Mouse (Mus musculus): ENCODE measurements around the gene Adora3. TPM values are rescaled to one million over a fixed set of nuclear protein-coding genes. Genes with fewer than 3 reads are reported as not detected.

The Adora3 gene
- polyA plus RNA-seq, 1 experiment from 2014 or later = 0.30 TPM

DNA sequence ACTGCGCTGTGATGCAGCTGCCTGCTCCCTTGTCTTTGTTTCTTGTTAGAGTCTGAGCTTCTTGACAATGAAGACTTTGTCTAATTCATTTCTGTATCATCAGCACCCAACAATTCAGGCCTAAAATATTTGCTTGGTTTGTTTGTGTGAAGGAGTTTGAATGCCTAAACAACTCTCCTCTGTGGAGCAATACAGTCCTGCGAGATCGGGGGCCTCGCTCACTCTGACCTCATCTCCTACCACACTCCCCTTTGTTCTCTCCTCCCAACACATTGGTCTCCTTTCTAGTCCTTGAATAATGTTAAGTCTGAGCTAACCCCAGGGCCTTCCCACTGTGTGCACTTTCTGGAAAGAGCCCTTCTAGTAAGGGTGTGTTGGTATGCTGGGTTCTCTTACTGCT lies 15.9 kb upstream of the Adora3 start:
- 66% methylated on average over 4 of the region's 4 CpGs for WGBS
- no peaks in the 10 kb centered on the region for H3K27me3 ChIP-seq
- no peaks in the 10 kb centered on the region for H3K36me3 ChIP-seq
- no peaks in the 10 kb centered on the region for H3K9me3 ChIP-seq
- H3K4me2 ChIP-seq = no peak overlapping the region
- no peak for ATAC-seq (ENCODE audit: low FRiP score)
- no peaks in the 10 kb centered on the region for H3K4me1 ChIP-seq (replicated peaks)
- H3K9ac ChIP-seq = no peak overlapping the region
- no peak overlapping the region for H3K27ac ChIP-seq
- no peak overlapping the region for H3K4me3 ChIP-seq

- Histone ChIP-seq H3K4me1 (replicated peaks) (no peaks in the 10 kb centered on the region), H3K4me2 (no peak overlapping the region), H3K9me3 (no peaks in the 10 kb centered on the region), H3K9ac (no peak overlapping the region), H3K36me3 (no peaks in the 10 kb centered on the region), H3K4me3 (no peak overlapping the region), H3K27ac (no peak overlapping the region), H3K27me3 (no peaks in the 10 kb centered on the region)
- WGBS = 76% methylated on average over 5 of the region's 5 CpGs
- ATAC-seq (ENCODE audit: low FRiP score) = no peak
Observed at GRCm38 (mm10) chr3:105857513-105857912, 13.1 kb upstream of the Adora3 start.

GRCm38 (mm10) chr3:105861747-105862366 lies 8.8 kb upstream of the Adora3 start:
- H3K36me3 ChIP-seq = no peaks in the 10 kb centered on the region
- no peaks in the 10 kb centered on the region for H3K9me3 ChIP-seq
- no peak overlapping the region for H3K4me2 ChIP-seq
- no peaks in the 10 kb centered on the region for H3K4me1 ChIP-seq (replicated peaks)
- no peak overlapping the region for H3K4me3 ChIP-seq
- ATAC-seq (ENCODE audit: low FRiP score) = no peak
- H3K27me3 ChIP-seq = no peaks in the 10 kb centered on the region
- no peak overlapping the region for H3K27ac ChIP-seq
- no peak overlapping the region for H3K9ac ChIP-seq
- 46% methylated on average over 7 of the region's 7 CpGs for WGBS

- Histone ChIP-seq H3K27ac (no peak overlapping the region), H3K36me3 (no peaks in the 10 kb centered on the region), H3K27me3 (no peaks in the 10 kb centered on the region), H3K4me2 (no peak overlapping the region), H3K9ac (no peak overlapping the region), H3K4me1 (replicated peaks) (no peaks in the 10 kb centered on the region), H3K9me3 (no peaks in the 10 kb centered on the region), H3K4me3 (no peak overlapping the region)
- WGBS = 88% methylated on average over 1 of the region's 1 CpGs
- no peak for ATAC-seq (ENCODE audit: low FRiP score)
Observed at GRCm38 (mm10) chr3:105864123-105864522, 6.5 kb upstream of the Adora3 start.

- H3K9me3 ChIP-seq = no peaks in the 10 kb centered on the region
- H3K4me3 ChIP-seq = no peak overlapping the region
- no peaks in the 10 kb centered on the region for H3K36me3 ChIP-seq
- H3K4me1 ChIP-seq (replicated peaks) = no peaks in the 10 kb centered on the region
- no peaks in the 10 kb centered on the region for H3K27me3 ChIP-seq
- 83% methylated on average over 9 of the region's 9 CpGs for WGBS
- no peak for ATAC-seq (ENCODE audit: low FRiP score)
- H3K9ac ChIP-seq = no peak overlapping the region
- H3K4me2 ChIP-seq = no peak overlapping the region
- no peak overlapping the region for H3K27ac ChIP-seq
Observed at GRCm38 (mm10) chr3:105865122-105865521, 5.5 kb upstream of the Adora3 start.

DNA sequence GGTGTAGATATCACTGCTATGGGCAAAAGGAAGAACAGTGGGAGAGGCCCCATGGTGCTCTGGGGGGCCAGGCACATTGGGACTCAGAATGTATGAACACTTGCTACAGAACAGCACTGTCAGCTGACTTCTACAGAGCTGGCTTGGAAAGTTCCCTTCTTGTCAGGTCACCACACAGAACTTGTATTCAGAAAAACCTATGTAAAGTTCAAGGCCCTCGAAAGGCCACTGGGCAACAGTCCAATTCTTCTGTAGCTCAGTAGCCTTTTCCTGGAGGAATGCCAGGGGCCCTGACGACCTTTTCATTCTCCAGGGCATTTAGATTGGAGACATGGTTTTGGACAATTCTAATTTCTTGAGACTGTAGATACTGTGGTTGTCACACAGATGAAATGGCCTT lies 2.5 kb upstream of the Adora3 start:
- no peak overlapping the region for H3K4me2 ChIP-seq
- no peak overlapping the region for H3K4me3 ChIP-seq
- H3K9me3 ChIP-seq = no peaks in the 10 kb centered on the region
- no peaks in the 10 kb centered on the region for H3K27me3 ChIP-seq
- H3K36me3 ChIP-seq = no peaks in the 10 kb centered on the region
- H3K9ac ChIP-seq = no peak overlapping the region
- 0 out of 2 replicates have a peak, but pooled peaks cover 4% of the 10 kb centered on the region for H3K4me1 ChIP-seq (replicated peaks)
- H3K27ac ChIP-seq = no peak overlapping the region
- 56% methylated on average over 2 of the region's 2 CpGs for WGBS
- no peak for ATAC-seq (ENCODE audit: low FRiP score)

DNA sequence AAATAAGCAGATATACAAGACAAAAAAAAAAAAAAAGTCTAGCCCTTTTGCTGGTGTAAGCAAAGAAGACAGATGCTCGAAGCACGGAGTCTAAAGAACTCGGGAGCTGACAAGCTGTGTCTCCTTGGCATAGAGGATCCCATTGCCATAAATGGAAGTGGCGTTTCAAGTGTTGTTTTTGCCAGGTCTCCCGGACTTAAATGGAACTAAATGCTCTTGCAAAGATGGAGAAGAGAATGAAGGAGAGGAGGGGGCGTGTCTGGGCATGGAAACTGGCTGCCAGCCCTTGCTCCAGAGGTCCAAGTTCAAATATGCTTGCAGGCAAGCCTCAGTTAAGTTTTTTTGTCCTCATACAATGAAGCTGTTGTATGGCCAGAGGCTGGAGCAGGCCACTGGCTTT lies 1.4 kb downstream of the Adora3 start:
- H3K27ac ChIP-seq = peak overlapping the region; percentile 18; the same call in 1 of the 2 replicates
- H3K27me3 ChIP-seq = no peaks in the 10 kb centered on the region

DNA sequence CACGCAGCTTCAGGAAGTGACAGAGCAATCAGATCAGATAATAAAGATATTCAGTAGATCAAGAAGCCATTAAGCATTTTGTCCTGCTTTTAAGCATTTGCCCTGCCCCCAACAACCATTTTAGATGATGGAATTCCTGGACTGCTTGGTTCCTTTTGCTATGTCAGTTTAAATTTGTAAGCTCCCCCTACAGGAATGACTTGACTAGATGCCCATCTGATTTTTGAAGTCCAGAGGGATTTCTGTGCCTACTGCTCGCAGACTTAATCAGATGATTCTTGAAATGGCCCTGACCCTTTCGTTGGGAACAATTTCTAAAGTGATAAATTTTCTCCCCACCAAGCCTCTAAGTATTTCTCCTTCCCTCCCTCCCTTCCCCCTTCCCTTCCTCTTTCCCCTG lies 1.9 kb downstream of the Adora3 start:
- no peak for ATAC-seq (ENCODE audit: low FRiP score)
- 0 out of 2 replicates have a peak, but pooled peaks cover 4% of the 10 kb centered on the region for H3K4me1 ChIP-seq (replicated peaks)
- no peaks in the 10 kb centered on the region for H3K36me3 ChIP-seq
- WGBS = 57% methylated on average over 3 of the region's 3 CpGs
- H3K4me3 ChIP-seq = no peak overlapping the region
- H3K27ac ChIP-seq = 0 out of 2 replicates have a peak overlapping the region, but pooled peaks have one; percentile 18
- no peak overlapping the region for H3K4me2 ChIP-seq
- no peak overlapping the region for H3K9ac ChIP-seq
- H3K27me3 ChIP-seq = no peaks in the 10 kb centered on the region
- H3K9me3 ChIP-seq = no peaks in the 10 kb centered on the region

More for the DNA sequence above, 1.4 kb downstream of the Adora3 start:
- no peaks in the 10 kb centered on the region for H3K36me3 ChIP-seq
- 53% methylated on average over 6 of the region's 6 CpGs for WGBS
- no peak for ATAC-seq (ENCODE audit: low FRiP score)
- 0 out of 2 replicates have a peak, but pooled peaks cover 4% of the 10 kb centered on the region for H3K4me1 ChIP-seq (replicated peaks)
- no peaks in the 10 kb centered on the region for H3K9me3 ChIP-seq
- no peak overlapping the region for H3K9ac ChIP-seq
- no peak overlapping the region for H3K4me3 ChIP-seq
- no peak overlapping the region for H3K4me2 ChIP-seq

- Histone ChIP-seq H3K9me3 (no peaks in the 10 kb centered on the region), H3K27ac (no peak overlapping the region), H3K4me1 (replicated peaks) (0 out of 2 replicates have a peak, but pooled peaks cover 4% of the 10 kb centered on the region), H3K4me3 (no peak overlapping the region), H3K27me3 (no peaks in the 10 kb centered on the region), H3K9ac (no peak overlapping the region), H3K36me3 (no peaks in the 10 kb centered on the region), H3K4me2 (no peak overlapping the region)
- no peak for ATAC-seq (ENCODE audit: low FRiP score)
- 82% methylated on average over 6 of the region's 6 CpGs for WGBS
Observed at GRCm38 (mm10) chr3:105873451-105874445, 3.1 kb downstream of the Adora3 start.

DNA sequence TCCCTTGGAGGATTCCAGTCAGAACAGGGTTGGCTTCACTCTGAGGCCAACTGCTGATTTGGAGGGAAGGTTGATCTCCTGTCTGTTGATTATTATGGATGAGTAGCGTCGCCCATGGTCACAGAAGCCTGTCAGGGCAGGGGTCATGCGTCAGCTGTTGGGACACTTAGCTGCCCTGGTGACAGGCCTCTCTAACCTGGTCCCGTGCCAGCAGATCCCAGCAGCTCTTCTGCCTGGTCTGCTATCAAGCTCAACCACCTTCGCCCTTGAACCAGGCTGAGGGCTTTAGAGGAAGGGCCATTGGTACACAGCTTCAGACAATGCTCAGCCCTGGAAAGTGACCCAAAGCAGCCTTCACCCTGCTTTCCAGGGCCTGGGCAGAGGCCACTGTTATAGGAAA lies 5.4 kb downstream of the Adora3 start:
- Histone ChIP-seq H3K36me3 (no peaks in the 10 kb centered on the region), H3K9ac (no peak overlapping the region), H3K4me1 (replicated peaks) (0 out of 2 replicates have a peak, but pooled peaks cover 4% of the 10 kb centered on the region), H3K9me3 (no peaks in the 10 kb centered on the region), H3K27ac (no peak overlapping the region), H3K27me3 (no peaks in the 10 kb centered on the region), H3K4me2 (no peak overlapping the region), H3K4me3 (no peak overlapping the region)
- no peak for ATAC-seq (ENCODE audit: low FRiP score)
- WGBS = 70% methylated on average over 5 of the region's 5 CpGs

DNA sequence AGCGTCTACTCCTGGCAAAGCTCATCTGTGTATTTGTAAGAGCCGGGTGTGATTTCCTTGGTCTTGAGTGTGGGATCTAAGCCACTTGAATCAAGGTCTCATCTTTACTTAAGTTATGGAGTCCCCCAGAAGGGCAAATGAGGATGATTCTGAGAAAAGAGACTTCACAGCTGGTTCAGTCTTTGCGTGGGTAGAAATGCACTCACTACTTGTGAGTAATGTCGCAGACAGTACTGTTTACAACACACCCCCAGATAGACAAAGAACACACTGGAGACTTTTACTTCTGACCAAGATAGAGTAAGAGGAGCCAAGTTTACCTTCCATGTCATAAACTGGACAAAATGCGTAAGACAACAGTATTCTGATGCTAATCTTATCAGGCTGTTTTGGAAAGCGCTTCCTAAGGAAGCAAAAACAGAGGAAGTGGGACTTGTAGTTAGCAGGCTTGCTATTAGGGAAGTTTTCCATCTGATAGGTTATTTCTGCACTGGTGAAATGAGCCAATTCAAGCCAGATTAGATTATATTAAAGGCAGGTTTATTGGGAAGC lies 6.7 kb downstream of the Adora3 start:
- 90% methylated on average over 6 of the region's 6 CpGs for WGBS
- ATAC-seq (ENCODE audit: low FRiP score) = no peak
- no peak overlapping the region for H3K9ac ChIP-seq

DNA sequence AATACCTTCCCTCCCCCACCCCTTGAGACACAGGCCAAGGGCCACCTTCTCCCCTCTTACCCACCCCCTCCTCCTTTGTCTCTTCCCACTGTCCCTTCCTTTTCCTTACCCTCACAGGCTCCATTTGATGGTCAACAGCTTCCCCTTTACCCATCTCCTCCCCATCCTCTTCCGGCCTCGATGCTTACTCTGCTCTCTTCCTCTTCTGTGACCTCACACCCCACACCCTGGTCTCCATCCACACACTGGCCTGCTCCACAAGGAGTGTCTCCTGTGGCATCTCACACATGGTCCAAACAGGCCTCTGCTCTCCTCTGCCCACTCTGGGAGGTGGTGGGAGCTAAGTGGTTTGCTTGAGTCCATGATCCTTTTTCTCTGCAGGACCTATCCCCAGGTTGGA lies 7.3 kb downstream of the Adora3 start:
- 98% methylated on average over 2 of the region's 2 CpGs for WGBS

More for the DNA sequence above, 6.7 kb downstream of the Adora3 start:
- Histone ChIP-seq H3K4me3 (no peak overlapping the region), H3K9me3 (no peaks in the 10 kb centered on the region), H3K27me3 (no peaks in the 10 kb centered on the region), H3K36me3 (no peaks in the 10 kb centered on the region), H3K4me1 (replicated peaks) (0 out of 2 replicates have a peak, but pooled peaks cover 1% of the 10 kb centered on the region), H3K4me2 (no peak overlapping the region), H3K27ac (no peak overlapping the region)

More for the DNA sequence above, 7.3 kb downstream of the Adora3 start:
- Histone ChIP-seq H3K4me3 (no peak overlapping the region), H3K9me3 (no peaks in the 10 kb centered on the region), H3K9ac (no peak overlapping the region), H3K27ac (no peak overlapping the region), H3K36me3 (no peaks in the 10 kb centered on the region), H3K4me1 (replicated peaks) (no peaks in the 10 kb centered on the region), H3K27me3 (no peaks in the 10 kb centered on the region), H3K4me2 (no peak overlapping the region)
- no peak for ATAC-seq (ENCODE audit: low FRiP score)
